Mouse (Mus musculus) erythroblast, adult 5-6 weeks (primary cell): ENCODE results near the gene Spta1. TPM values are rescaled to one million over a fixed set of nuclear protein-coding genes. Genes with fewer than 3 reads are reported as not detected.

Experiments
- ATAC-seq: replicated peaks from 2 replicates; pipeline ENCODE4 v1.8.0; 2016; ENCODE audit warnings: moderate number of reproducible peaks, mild to moderate bottlenecking, moderate TSS enrichment, inconsistent platforms; ENCODE audit not compliant: poor library complexity, low FRiP score, severe bottlenecking
- total RNA-seq, 2 experiments: library from RNA; stranded (forward) in 1 of 2; stranded (reverse) in 1 of 2; fragments of 150-400 nt in 1 of 2; fragments of 200-764, 138-1000 nt in 1 of 2; gene quantifications; 2 replicates each; pipeline versions ENCODE4 v1.2.3 to v1.2.4; 2015 to 2017; ENCODE audit warnings: low replicate concordance in 2 of 2

Gene Spta1
- total RNA-seq, 2 experiments from 2014 or later = 279 to 931 TPM

DNA sequence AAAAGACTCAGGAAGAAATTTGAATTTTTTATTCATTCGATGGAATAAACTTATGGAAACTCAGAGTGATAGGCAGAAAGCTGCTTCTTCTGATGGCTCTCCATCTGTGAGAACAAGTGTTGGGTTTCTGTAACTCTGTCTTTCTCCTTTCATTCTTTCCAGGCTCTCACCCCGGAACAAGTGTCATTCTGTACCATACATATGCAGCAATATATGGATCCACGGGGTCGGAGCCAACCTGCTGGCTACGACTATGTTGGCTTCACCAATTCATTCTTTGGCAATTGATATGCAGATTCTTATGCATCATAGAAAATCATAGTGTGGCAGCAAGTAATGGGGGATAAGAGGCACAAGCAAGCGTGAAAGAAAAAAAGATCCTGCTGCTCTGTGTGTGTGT is 74.6 kb downstream of the Spta1 start:
- ATAC-seq = no peak

GRCm38 (mm10) chr1:174250376-174250775 is 77.8 kb downstream of the Spta1 start:
- ATAC-seq = peak; percentile 18; the same call in 1 of the 2 replicates

- no peak for ATAC-seq
Observed at GRCm38 (mm10) chr1:174251961-174252360, 79.4 kb downstream of the Spta1 start, which contains the start of gene Olfr419. Gene Olfr419, minus strand, starts transcription at chr1:174252061.

DNA sequence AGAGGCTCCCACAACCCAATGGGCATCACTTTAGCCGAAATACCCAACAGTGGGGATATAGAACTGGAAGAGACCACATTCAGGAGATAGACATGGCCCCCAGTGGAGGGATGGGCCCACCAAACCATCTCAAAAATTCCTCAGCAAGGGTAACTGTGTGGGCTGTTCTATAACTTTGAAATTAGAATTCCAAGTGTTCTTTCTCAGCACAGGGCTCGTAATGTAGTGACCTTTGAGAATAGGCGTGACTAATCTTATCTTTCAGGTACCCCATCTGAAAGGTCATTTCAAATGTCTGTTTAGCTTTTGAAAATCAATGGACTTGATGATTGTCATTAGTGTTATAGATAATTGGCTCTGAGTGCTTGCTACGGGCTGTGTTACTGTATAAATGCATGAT is 95.2 kb downstream of the Spta1 start:
- ATAC-seq = no peak

DNA sequence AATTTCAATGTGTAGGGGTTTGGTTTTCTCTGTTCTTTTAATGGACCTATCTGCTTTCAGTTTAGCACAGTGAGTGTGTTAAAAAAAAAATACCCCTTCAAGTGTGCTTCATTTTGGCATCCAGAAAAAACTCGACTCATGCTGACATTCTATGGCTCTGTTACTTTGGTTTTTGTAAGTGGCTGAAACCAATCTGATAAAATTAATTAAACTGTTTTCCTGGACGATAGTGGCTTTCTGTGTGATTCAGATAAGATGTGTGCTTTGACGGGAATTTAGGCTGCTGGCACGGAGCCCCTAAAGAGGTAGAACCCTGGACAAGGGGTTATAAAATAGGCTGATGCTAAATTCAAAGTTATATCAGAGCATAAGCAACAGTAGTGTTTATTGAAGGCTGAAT is 96.6 kb downstream of the Spta1 start:
- no peak for ATAC-seq

- ATAC-seq = no peak
Observed at GRCm38 (mm10) chr1:174270643-174271042, 98.1 kb downstream of the Spta1 start.

Other genes starting within 250 kb of the Spta1 start
- 35.4 and 38.7 TPM in 2 replicates for gene Mndal, start 230.3 kb upstream of the Spta1 start, total RNA-seq (2015; ENCODE audit: low replicate concordance)
- gene Mndal, start 230.3 kb upstream of the Spta1 start, total RNA-seq (2017; ENCODE audit: low replicate concordance) = 15.5 and 18.5 TPM in 2 replicates
- 23.4 and 29.9 TPM in 2 replicates for gene Ifi203, start 230.1 kb upstream of the Spta1 start, total RNA-seq (2015; ENCODE audit: low replicate concordance)
- 6.6 and 13.8 TPM in 2 replicates for gene Ifi203, start 230.1 kb upstream of the Spta1 start, total RNA-seq (2017; ENCODE audit: low replicate concordance)
- gene Ifi202b, start 190.0 kb upstream of the Spta1 start, total RNA-seq (2015; ENCODE audit: low replicate concordance) = not detected in 2 replicates
- not detected in 2 replicates for gene Ifi202b, start 190.0 kb upstream of the Spta1 start, total RNA-seq (2017; ENCODE audit: low replicate concordance)
- gene Ifi205, start 141.0 kb upstream of the Spta1 start, total RNA-seq (2015; ENCODE audit: low replicate concordance) = 2.3 and 3.3 TPM in 2 replicates
- 0.85 TPM in 1 of 2 replicates, not detected in the other for gene Ifi205, start 141.0 kb upstream of the Spta1 start, total RNA-seq (2017; ENCODE audit: low replicate concordance)
- not detected in 2 replicates for gene Olfr433, start 132.1 kb upstream of the Spta1 start, total RNA-seq (2015; ENCODE audit: low replicate concordance)
- gene Olfr433, start 132.1 kb upstream of the Spta1 start, total RNA-seq (2017; ENCODE audit: low replicate concordance) = not detected in 2 replicates
- not detected in 2 replicates for gene Olfr432, start 123.6 kb upstream of the Spta1 start, total RNA-seq (2015; ENCODE audit: low replicate concordance)
- gene Olfr432, start 123.6 kb upstream of the Spta1 start, total RNA-seq (2017; ENCODE audit: low replicate concordance) = not detected in 2 replicates
- not detected in 2 replicates for gene Olfr430, start 106.2 kb upstream of the Spta1 start, total RNA-seq (2015; ENCODE audit: low replicate concordance)
- gene Olfr430, start 106.2 kb upstream of the Spta1 start, total RNA-seq (2017; ENCODE audit: low replicate concordance) = 0.42 TPM in 1 of 2 replicates, not detected in the other
- not detected in 2 replicates for gene Olfr429, start 88.4 kb upstream of the Spta1 start, total RNA-seq (2015; ENCODE audit: low replicate concordance)
- gene Olfr429, start 88.4 kb upstream of the Spta1 start, total RNA-seq (2017; ENCODE audit: low replicate concordance) = not detected in 2 replicates
- gene Olfr427, start 75.9 kb upstream of the Spta1 start, total RNA-seq (2015; ENCODE audit: low replicate concordance) = not detected in 2 replicates
- not detected in 2 replicates for gene Olfr427, start 75.9 kb upstream of the Spta1 start, total RNA-seq (2017; ENCODE audit: low replicate concordance)
- 2.1 TPM in 1 of 2 replicates, not detected in the other for gene Olfr231, start 51.6 kb upstream of the Spta1 start, total RNA-seq (2015; ENCODE audit: low replicate concordance)
- not detected in 2 replicates for gene Olfr231, start 51.6 kb upstream of the Spta1 start, total RNA-seq (2017; ENCODE audit: low replicate concordance)
- gene Olfr424, start 41.3 kb upstream of the Spta1 start, total RNA-seq (2015; ENCODE audit: low replicate concordance) = not detected in 2 replicates
- not detected in 2 replicates for gene Olfr424, start 41.3 kb upstream of the Spta1 start, total RNA-seq (2017; ENCODE audit: low replicate concordance)
- 0.38 TPM in 1 of 2 replicates, not detected in the other for gene Olfr420, start 17.1 kb upstream of the Spta1 start, total RNA-seq (2015; ENCODE audit: low replicate concordance)
- 1.8 and 2.0 TPM in 2 replicates for gene Olfr420, start 17.1 kb upstream of the Spta1 start, total RNA-seq (2017; ENCODE audit: low replicate concordance)
- gene Olfr419, start 79.3 kb downstream of the Spta1 start, total RNA-seq (2015; ENCODE audit: low replicate concordance) = not detected in 2 replicates
- gene Olfr419, start 79.3 kb downstream of the Spta1 start, total RNA-seq (2017; ENCODE audit: low replicate concordance) = 2.9 TPM in 1 of 2 replicates, not detected in the other
- not detected in 2 replicates for gene Mptx1, start 157.7 kb downstream of the Spta1 start, total RNA-seq (2015; ENCODE audit: low replicate concordance)
- not detected in 2 replicates for gene Mptx1, start 157.7 kb downstream of the Spta1 start, total RNA-seq (2017; ENCODE audit: low replicate concordance)
- 0.42 TPM in 1 of 2 replicates, not detected in the other for gene Olfr417, start 192.3 kb downstream of the Spta1 start, total RNA-seq (2015; ENCODE audit: low replicate concordance)
- 0.17 TPM in 1 of 2 replicates, not detected in the other for gene Olfr417, start 192.3 kb downstream of the Spta1 start, total RNA-seq (2017; ENCODE audit: low replicate concordance)
- gene Olfr248, start 218.3 kb downstream of the Spta1 start, total RNA-seq (2015; ENCODE audit: low replicate concordance) = not detected in 2 replicates
- not detected in 2 replicates for gene Olfr248, start 218.3 kb downstream of the Spta1 start, total RNA-seq (2017; ENCODE audit: low replicate concordance)